In the genomic region with DNA sequence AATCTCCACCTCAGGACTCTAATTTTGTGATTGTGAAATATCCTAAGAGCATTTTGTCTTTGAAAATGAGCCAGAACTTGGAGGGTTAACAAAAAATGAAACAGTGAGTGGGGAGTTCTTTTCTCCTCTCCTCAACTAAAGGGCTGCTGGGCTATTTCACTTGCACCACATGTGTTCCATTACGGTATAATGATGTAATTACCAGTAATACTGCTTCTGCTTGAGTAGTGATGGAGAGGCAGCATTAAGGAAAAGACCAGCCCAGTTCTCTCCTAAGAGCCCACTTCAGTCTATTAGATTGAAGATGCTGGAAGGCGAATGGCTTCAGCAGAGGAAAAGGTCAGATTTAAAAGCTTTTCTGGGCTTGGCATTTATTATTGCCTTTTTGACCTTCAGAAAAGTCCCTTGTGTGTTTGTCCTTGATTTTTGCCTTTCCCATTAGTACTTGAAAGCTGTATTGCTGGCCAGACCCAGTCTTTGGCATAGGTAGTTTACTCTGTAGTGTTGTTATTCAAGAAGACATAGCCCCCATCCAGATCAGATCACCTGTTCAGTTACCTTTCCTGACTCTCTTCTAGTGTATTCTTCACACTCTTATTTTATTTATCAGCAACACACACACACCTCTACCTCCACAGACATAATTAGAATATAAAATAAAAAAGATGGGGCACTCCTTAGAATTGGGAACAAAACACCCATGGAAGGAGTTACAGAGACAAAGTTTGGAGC, we compare ENCODE assay signal across 15 mouse cellular contexts.
DNase-seq lines count a peak whose midpoint lies in the region; ATAC-seq lines count a peak whose summit lies in the region.
"Had no signal": no experiment of that assay in that cellular context is flagged by ENCODE, and none has a peak within 500 bp of the region (broad histone marks: within the 10 kb centered on the region; RNA-seq: fewer than 3 reads in every experiment).

No protein-coding gene starts in this region.

- WGBS in neural tube, embryonic 11.5 days: 67% methylated on average over 2 of the region's 2 CpGs
- 76% methylated on average over 2 of the region's 2 CpGs for WGBS in midbrain, embryonic 15.5 days
- 77% methylated on average over 2 of the region's 2 CpGs for WGBS in kidney, embryonic 16.5 days
- 83% methylated on average over 2 of the region's 2 CpGs for WGBS in heart, embryonic 11.5 days (ENCODE audit: insufficient replicate concordance)

- H3K9me3 ChIP-seq in neural tube, embryonic 11.5 days (ENCODE audit: control insufficient read depth, low read length): no peaks in the 10 kb centered on the region
- H3K9me3 ChIP-seq in midbrain, embryonic 15.5 days: no peaks in the 10 kb centered on the region
- H3K9me3 ChIP-seq in kidney, embryonic 16.5 days (ENCODE audit: low read length): no peaks in the 10 kb centered on the region
- H3K9me3 ChIP-seq in heart, embryonic 11.5 days (replicated peaks; ENCODE audit: control insufficient read depth, low read length): no peaks in the 10 kb centered on the region
- H3K9me3 ChIP-seq: intestine, embryonic 15.5 days; lung, embryonic 15.5 days had no signal

- H3K9ac ChIP-seq in neural tube, embryonic 11.5 days (ENCODE audit: low read length): no peak overlapping the region
- H3K9ac ChIP-seq in midbrain, embryonic 15.5 days: no peak overlapping the region
- no peak overlapping the region for H3K9ac ChIP-seq in kidney, embryonic 16.5 days (replicated peaks; ENCODE audit: low read length)
- H3K9ac ChIP-seq in heart, embryonic 11.5 days (ENCODE audit: low read depth, low read length): no peak overlapping the region
- H3K9ac ChIP-seq: intestine, embryonic 15.5 days; lung, embryonic 15.5 days had no signal

- no peak overlapping the region for H3K4me3 ChIP-seq in neural tube, embryonic 11.5 days (ENCODE audit: low read depth, low read length)
- H3K4me3 ChIP-seq in midbrain, embryonic 15.5 days: no peak overlapping the region
- H3K4me3 ChIP-seq in kidney, embryonic 16.5 days (ENCODE audit: low read length): no peak overlapping the region
- H3K4me3 ChIP-seq in heart, embryonic 11.5 days (ENCODE audit: low read depth, low read length): no peak overlapping the region
- H3K4me3 ChIP-seq: intestine, embryonic 15.5 days; lung, embryonic 15.5 days had no signal

- DNase-seq in embryo, embryonic 10.5 days (ENCODE audit: low spot score): peak; percentile 5
- no peak for DNase-seq in embryo, embryonic 10 days (ENCODE audit: low spot score)
- DNase-seq in neural tube, embryonic 11.5 days (ENCODE audit: low spot score): peak; percentile 12
- DNase-seq in neural tube, embryonic 10.5 days (ENCODE audit: extremely low spot score, low spot score): no peak
- no peak for DNase-seq in liver
- DNase-seq: cerebellum, adult 8-10 months; heart, adult 18-20 months; right cerebral cortex, postnatal 4 days had no signal

- ATAC-seq in neural tube, embryonic 11.5 days (ENCODE audit: insufficient read depth, low FRiP score, low TSS enrichment): no peak
- ATAC-seq in midbrain, embryonic 15.5 days (replicated peaks): 0 out of 2 replicates have a peak, but pooled peaks have one; percentile 48
- no peak for ATAC-seq in kidney, embryonic 16.5 days (ENCODE audit: low FRiP score, low TSS enrichment)
- no peak for ATAC-seq in heart, embryonic 11.5 days (replicated peaks; ENCODE audit: insufficient number of reproducible peaks, low FRiP score, low TSS enrichment)
- ATAC-seq: intestine, embryonic 15.5 days had no signal

- H3K27ac ChIP-seq in neural tube, embryonic 11.5 days (ENCODE audit: low read depth, low read length): no peak overlapping the region
- no peak overlapping the region for H3K27ac ChIP-seq in midbrain, embryonic 15.5 days
- no peak overlapping the region for H3K27ac ChIP-seq in kidney, embryonic 16.5 days (ENCODE audit: low read length)
- no peak overlapping the region for H3K27ac ChIP-seq in heart, embryonic 11.5 days (ENCODE audit: low read depth, low read length)
- H3K27ac ChIP-seq: intestine, embryonic 15.5 days; kidney, postnatal 0 days; lung, embryonic 15.5 days had no signal

- no peaks in the 10 kb centered on the region for H3K4me1 ChIP-seq in neural tube, embryonic 11.5 days (ENCODE audit: control insufficient read depth, insufficient read depth, low read length)
- no peaks in the 10 kb centered on the region for H3K4me1 ChIP-seq in midbrain, embryonic 15.5 days
- peaks cover 17% of the 10 kb centered on the region; the same call in 1 of the 2 replicates for H3K4me1 ChIP-seq in kidney, embryonic 16.5 days (ENCODE audit: insufficient read depth, low read length)
- peaks cover 2% of the 10 kb centered on the region; the same call in 1 of the 2 replicates for H3K4me1 ChIP-seq in heart, embryonic 11.5 days (ENCODE audit: control insufficient read depth, insufficient read depth, low read length)
- H3K4me1 ChIP-seq: intestine, embryonic 15.5 days had no signal

- H3K27me3 ChIP-seq in neural tube, embryonic 11.5 days (ENCODE audit: control insufficient read depth, insufficient read depth, low read length): no peaks in the 10 kb centered on the region
- no peaks in the 10 kb centered on the region for H3K27me3 ChIP-seq in midbrain, embryonic 15.5 days (replicated peaks)
- H3K27me3 ChIP-seq in kidney, embryonic 16.5 days (ENCODE audit: insufficient read depth, low read length): no peaks in the 10 kb centered on the region
- H3K27me3 ChIP-seq in heart, embryonic 11.5 days (ENCODE audit: control insufficient read depth, insufficient read depth, low read length): no peaks in the 10 kb centered on the region
- H3K27me3 ChIP-seq: intestine, embryonic 15.5 days; lung, embryonic 15.5 days had no signal

- H3K36me3 ChIP-seq in neural tube, embryonic 11.5 days (ENCODE audit: control insufficient read depth, insufficient read depth, low read length): no peaks in the 10 kb centered on the region
- H3K36me3 ChIP-seq in midbrain, embryonic 15.5 days (replicated peaks): no peaks in the 10 kb centered on the region
- no peaks in the 10 kb centered on the region for H3K36me3 ChIP-seq in kidney, embryonic 16.5 days (ENCODE audit: insufficient read depth, low read length)
- H3K36me3 ChIP-seq in heart, embryonic 11.5 days (ENCODE audit: control insufficient read depth, insufficient read depth, low read length): no peaks in the 10 kb centered on the region
- H3K36me3 ChIP-seq: intestine, embryonic 15.5 days; lung, embryonic 15.5 days had no signal

- no peak overlapping the region for H3K4me2 ChIP-seq in neural tube, embryonic 11.5 days (ENCODE audit: low read depth)
- no peak overlapping the region for H3K4me2 ChIP-seq in midbrain, embryonic 15.5 days
- H3K4me2 ChIP-seq in kidney, embryonic 16.5 days (replicated peaks; ENCODE audit: low read depth, low read length): no peak overlapping the region
- H3K4me2 ChIP-seq in heart, embryonic 11.5 days: no peak overlapping the region
- H3K4me2 ChIP-seq: intestine, embryonic 15.5 days; liver, embryonic 11.5 days; lung, embryonic 15.5 days had no signal

Comparison
In these comparisons a context has a peak if more than half of its experiments do, and no peak if none do; other contexts are left out.
1. DNase-seq: peak in embryo, embryonic 10.5 days (single experiment) and neural tube, embryonic 11.5 days (single experiment); none in embryo, embryonic 10 days (single experiment), neural tube, embryonic 10.5 days (single experiment) and liver (single experiment).